11 mouse cellular contexts compared by ENCODE assay signal in the genomic region with DNA sequence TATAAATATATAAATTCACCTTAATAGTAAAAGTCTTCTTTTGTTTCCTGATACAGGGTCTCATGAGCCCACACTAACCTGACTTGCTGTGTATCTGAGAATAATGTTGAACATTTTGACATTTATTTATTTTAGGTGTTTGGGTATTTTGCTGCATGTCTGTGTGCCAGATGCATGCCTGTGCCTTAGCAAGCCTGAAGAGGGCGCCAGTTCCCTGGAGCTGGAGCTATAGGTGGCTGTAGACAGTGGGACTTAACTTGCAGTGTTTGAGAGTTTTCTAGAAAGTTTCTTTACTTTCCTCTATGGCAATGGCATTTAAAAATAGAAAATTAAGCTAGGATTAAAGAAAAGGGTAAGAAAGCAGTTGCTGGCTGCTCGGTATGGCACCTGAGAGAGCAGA. TPM values are rescaled to one million over a fixed set of nuclear protein-coding genes. Genes with fewer than 3 reads are reported as not detected.
DNase-seq lines count a peak whose midpoint lies in the region; ATAC-seq and TF ChIP-seq lines count a peak whose summit lies in the region.
"Had no signal": no experiment of that assay in that cellular context is flagged by ENCODE, and none has a peak within 500 bp of the region (broad histone marks: within the 10 kb centered on the region; RNA-seq: fewer than 3 reads in every experiment).

No protein-coding gene starts in this region.

- 48% methylated on average over 2 of the region's 2 CpGs for WGBS in intestine, embryonic 16.5 days
- whole genome bisulfite sequencing in forebrain, embryonic 16.5 days = 53% methylated on average over 2 of the region's 2 CpGs

- peaks cover 4% of the 10 kb centered on the region for H3K4me1 ChIP-seq in intestine, embryonic 16.5 days (ENCODE audit: control insufficient read depth, insufficient read depth, low read length)
- H3K4me1 ChIP-seq in forebrain, embryonic 16.5 days (replicated peaks; ENCODE audit: control insufficient read depth, insufficient read depth, low read length) = peaks cover 12% of the 10 kb centered on the region

- no peak overlapping the region for H3K4me2 ChIP-seq in intestine, embryonic 16.5 days (ENCODE audit: low read depth, low read length)
- no peak overlapping the region for H3K4me2 ChIP-seq in forebrain, embryonic 16.5 days (ENCODE audit: low read length)

- no peak overlapping the region for H3K9ac ChIP-seq in intestine, embryonic 16.5 days (ENCODE audit: low read depth, low read length)
- H3K9ac ChIP-seq in forebrain, embryonic 16.5 days (replicated peaks; ENCODE audit: low read depth, low read length) = no peak overlapping the region

- TF ChIP-seq CTCF in brain, embryonic 14.5 days (IDR thresholded peaks at IDR 0.05; ENCODE audit: borderline replicate concordance, extremely low read depth, insufficient read depth, insufficient read length) = peak; percentile 62; the same call in 1 of the 2 replicates

- no peaks in the 10 kb centered on the region for H3K27me3 ChIP-seq in intestine, embryonic 16.5 days (replicated peaks; ENCODE audit: control insufficient read depth, insufficient read depth, low read length)
- H3K27me3 ChIP-seq in forebrain, embryonic 16.5 days (replicated peaks; ENCODE audit: control insufficient read depth, insufficient read depth, low read length) = no peaks in the 10 kb centered on the region

- no peak overlapping the region for H3K27ac ChIP-seq in intestine, embryonic 16.5 days (ENCODE audit: low read length)
- H3K27ac ChIP-seq in forebrain, embryonic 16.5 days (ENCODE audit: low read length) = no peak overlapping the region
- H3K27ac ChIP-seq: embryonic facial prominence, embryonic 10.5 days had no signal

- ATAC-seq in neutrophil, adult 5-6 weeks (ENCODE audit: extremely low read depth, insufficient number of reproducible peaks, low FRiP score, poor library complexity, severe bottlenecking) = peak; percentile 83
- no peak for ATAC-seq in intestine, embryonic 16.5 days
- ATAC-seq in forebrain, embryonic 16.5 days = no peak

- intact Hi-C loops in left cerebral cortex, postnatal 4 days (cut with DNase I) = no loop called here
- intact Hi-C loops in left cerebral cortex, postnatal 25 days (cut with DNase I) = no loop called here

- TF ChIP-seq POLR2A in brain, embryonic 14.5 days (IDR thresholded peaks at IDR 0.05; ENCODE audit: borderline replicate concordance, extremely low read depth, insufficient read depth, insufficient read length, poor library complexity, severe bottlenecking) = no peak

- 0 out of 2 replicates have a peak, but pooled peaks cover 8% of the 10 kb centered on the region for H3K36me3 ChIP-seq in intestine, embryonic 16.5 days (ENCODE audit: control insufficient read depth, insufficient read depth, low read length)
- H3K36me3 ChIP-seq in forebrain, embryonic 16.5 days (ENCODE audit: control insufficient read depth, insufficient read depth) = peaks cover 6% of the 10 kb centered on the region; the same call in 1 of the 2 replicates

- H3K4me3 ChIP-seq in intestine, embryonic 16.5 days (ENCODE audit: low read length) = no peak overlapping the region
- no peak overlapping the region for H3K4me3 ChIP-seq in forebrain, embryonic 16.5 days (replicated peaks; ENCODE audit: low read length)
- H3K4me3 ChIP-seq: embryonic facial prominence, embryonic 10.5 days had no signal

- H3K9me3 ChIP-seq in intestine, embryonic 16.5 days (ENCODE audit: control insufficient read depth, low read length) = no peaks in the 10 kb centered on the region
- H3K9me3 ChIP-seq in forebrain, embryonic 16.5 days (ENCODE audit: control insufficient read depth, low read length) = no peaks in the 10 kb centered on the region
- H3K9me3 ChIP-seq: embryonic facial prominence, embryonic 10.5 days had no signal

- DNase-seq in adrenal gland, postnatal 10 days = peak; percentile 55
- DNase-seq in adrenal gland, postnatal 4 days (ENCODE audit: low spot score in 2 of 2) = no peak
- peak; percentile 30 for DNase-seq in left cerebral cortex, postnatal 4 days
- DNase-seq in left cerebral cortex, postnatal 25 days (ENCODE audit: low spot score in 2 of 2) = no peak
- no peak for DNase-seq in brain, embryonic 14.5 days (ENCODE audit: low read depth)

RNA-seq across cellular contexts. Expression of a gene that starts 6.3 kb away (rescaled TPM):
- total RNA-seq in adrenal gland, postnatal 10 days (2021) = 10 to 100 TPM; 51.9 to 57.0 TPM
- total RNA-seq in adrenal gland, postnatal 4 days (2021) = 10 to 100 TPM; 60.0 to 68.5 TPM
- 10 to 100 TPM; 46.2 to 46.6 TPM for total RNA-seq in left cerebral cortex, postnatal 4 days (2021)
- total RNA-seq in left cerebral cortex, postnatal 25 days (2021) = 10 to 100 TPM; 61.0 to 64.1 TPM
- 82.8 and 88.5 TPM in 2 replicates for polyA plus RNA-seq in brain, embryonic 14.5 days (2012; rRNA removed)
- total RNA-seq in neutrophil, adult 5-6 weeks (2017) = 80.3 and 86.6 TPM in 2 replicates
- 135 and 142 TPM in 2 replicates for polyA plus RNA-seq in intestine, embryonic 16.5 days (2015; fragmentation: Nextera tagmentation; extraction: Ambion mirVana)
- polyA plus RNA-seq in forebrain, embryonic 16.5 days (2015; fragmentation: Nextera tagmentation; extraction: Ambion mirVana) = 125 and 126 TPM in 2 replicates

RNA-seq across cellular contexts. Expression of a gene that starts 33.5 kb away (rescaled TPM):
- not detected for total RNA-seq in adrenal gland, postnatal 10 days (2021)
- not detected for total RNA-seq in adrenal gland, postnatal 4 days (2021)
- total RNA-seq in left cerebral cortex, postnatal 4 days (2021) = not detected
- not detected for total RNA-seq in left cerebral cortex, postnatal 25 days (2021)
- polyA plus RNA-seq in brain, embryonic 14.5 days (2012; rRNA removed) = not detected in 2 replicates
- not detected in 2 replicates for total RNA-seq in neutrophil, adult 5-6 weeks (2017)
- not detected in 2 replicates for polyA plus RNA-seq in intestine, embryonic 16.5 days (2015; fragmentation: Nextera tagmentation; extraction: Ambion mirVana)
- not detected in 2 replicates for polyA plus RNA-seq in forebrain, embryonic 16.5 days (2015; fragmentation: Nextera tagmentation; extraction: Ambion mirVana)
- total RNA-seq: heart, postnatal 36 days had no signal
- polyA plus RNA-seq: C2C12; embryonic facial prominence, embryonic 10.5 days had no signal

Comparison
In these comparisons a context has a peak if more than half of its experiments do, and no peak if none do; other contexts are left out.
1. DNase-seq: peak in adrenal gland, postnatal 10 days (single experiment) and left cerebral cortex, postnatal 4 days (single experiment); none in adrenal gland, postnatal 4 days (0 of 2), left cerebral cortex, postnatal 25 days (0 of 2) and brain, embryonic 14.5 days (single experiment).